ENCODE assay signal across 8 mouse cellular contexts in the genomic region with DNA sequence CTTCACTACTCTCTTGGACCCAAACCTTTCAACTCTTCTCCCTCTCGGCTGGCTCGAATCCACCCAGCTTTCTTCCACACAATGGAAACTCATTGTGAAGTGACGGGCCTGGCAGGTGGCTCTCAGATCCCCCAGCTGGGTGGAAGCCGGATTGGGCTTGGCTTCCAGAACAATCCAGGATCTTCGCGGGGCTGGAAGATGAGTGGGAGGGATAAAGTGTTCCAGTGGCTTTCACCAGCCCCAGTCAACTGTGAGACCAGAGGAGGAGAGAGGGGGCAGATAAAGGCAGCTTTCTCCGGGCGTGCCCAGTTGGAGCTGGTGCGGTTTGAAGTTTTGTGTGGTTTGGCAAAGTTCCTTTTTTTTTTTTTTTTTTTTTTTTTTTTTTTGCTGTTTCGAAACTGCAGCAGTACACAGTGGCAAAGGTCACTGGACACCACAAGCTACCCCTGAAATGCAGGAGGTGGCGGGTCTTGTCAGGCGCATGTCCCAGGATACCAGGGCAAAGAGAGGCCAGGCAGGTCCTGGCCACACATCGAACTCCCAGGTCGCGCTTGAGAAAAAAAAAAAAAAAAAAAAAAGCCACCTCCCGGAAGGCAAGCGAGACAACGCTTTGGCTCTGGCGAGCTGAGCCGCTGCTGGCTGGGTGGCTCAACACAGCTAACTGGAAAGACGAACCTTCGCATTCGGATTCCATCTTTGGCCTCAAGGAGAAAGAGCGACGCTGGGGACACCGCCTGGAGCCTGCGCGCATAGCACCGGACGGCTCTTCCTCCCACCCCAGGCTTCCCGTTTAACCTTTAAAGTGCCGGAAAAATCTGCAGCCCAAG.
DNase-seq lines count a peak whose midpoint lies in the region; ATAC-seq and TF ChIP-seq lines count a peak whose summit lies in the region.

No protein-coding gene starts in this region.

- no peaks in the 10 kb centered on the region for H3K9me3 ChIP-seq in embryonic facial prominence, embryonic 15.5 days (replicated peaks)
- H3K9me3 ChIP-seq in liver, embryonic 12.5 days (replicated peaks), result no peaks in the 10 kb centered on the region

- no peak overlapping the region for H3ac ChIP-seq in myocyte (ENCODE audit: control insufficient read depth, insufficient read length)

- no peaks in the 10 kb centered on the region; the same call in 1 of the 2 replicates for H3K27me3 ChIP-seq in embryonic facial prominence, embryonic 15.5 days
- H3K27me3 ChIP-seq in liver, embryonic 12.5 days (replicated peaks), result peaks cover 19% of the 10 kb centered on the region
- no peaks in the 10 kb centered on the region for H3K27me3 ChIP-seq in myocyte (ENCODE audit: control insufficient read depth, insufficient read depth, insufficient read length)
- H3K27me3 ChIP-seq in testis, adult 2 months (ENCODE audit: control insufficient read depth, insufficient read depth, low read length), result no peaks in the 10 kb centered on the region

- TF ChIP-seq CTCF in testis, adult 2 months (IDR thresholded peaks at IDR 0.05; ENCODE audit: control insufficient read depth, insufficient read depth, insufficient replicate concordance, low read depth, low read length), result peak; percentile 12; the same call in 1 of the 2 replicates

- no peak for TF ChIP-seq POLR2A in myocyte (IDR thresholded peaks at IDR 0.05; ENCODE audit: insufficient read length, low read depth)
- no peak for TF ChIP-seq POLR2A in testis, adult 2 months (IDR thresholded peaks at IDR 0.05; ENCODE audit: control insufficient read depth, low read depth, low read length)

- H3K79me2 ChIP-seq in myocyte (ENCODE audit: control insufficient read depth, insufficient read depth), result no peaks in the 10 kb centered on the region

- H3K4me2 ChIP-seq in embryonic facial prominence, embryonic 15.5 days (replicated peaks), result peak overlapping the region; percentile 58
- peak overlapping the region; percentile 60 for H3K4me2 ChIP-seq in liver, embryonic 12.5 days
- peak overlapping the region; percentile 73 for H3K4me2 ChIP-seq in myocyte (ENCODE audit: low read depth)

- DNase-seq in adrenal gland, postnatal 36 days, result peak; percentile 59 to 73
- peak; percentile 64 to 65 for DNase-seq in heart, adult 9 months (ENCODE audit: low spot score in 2 of 2)
- peak; percentile 53 to 60 for DNase-seq in kidney, adult 8-10 months

- no peak overlapping the region for H3K9ac ChIP-seq in embryonic facial prominence, embryonic 15.5 days
- peak overlapping the region; percentile 17 for H3K9ac ChIP-seq in liver, embryonic 12.5 days

- 13% methylated on average over 29 of the region's 32 CpGs for WGBS in embryonic facial prominence, embryonic 15.5 days
- 10% methylated on average over 30 of the region's 32 CpGs for WGBS in liver, embryonic 12.5 days (ENCODE audit: insufficient replicate concordance)

- peak; percentile 91 for ATAC-seq in CD4-positive, CD25-positive, alpha-beta regulatory T cell, adult 4 months
- peak; percentile 75; the same call in 1 of the 2 replicates for ATAC-seq in embryonic facial prominence, embryonic 15.5 days (ENCODE audit: insufficient number of reproducible peaks, low FRiP score, low TSS enrichment, low read depth)
- ATAC-seq in liver, embryonic 12.5 days, result peak; percentile 73

- peak overlapping the region; percentile 37 for H3K4me3 ChIP-seq in embryonic facial prominence, embryonic 15.5 days (replicated peaks)
- H3K4me3 ChIP-seq in liver, embryonic 12.5 days, result peak overlapping the region; percentile 41
- H3K4me3 ChIP-seq in myocyte, result peak overlapping the region; percentile 26
- H3K4me3 ChIP-seq in testis, adult 2 months (ENCODE audit: control insufficient read depth, low read depth, low read length), result peak overlapping the region; percentile 51

- no peaks in the 10 kb centered on the region for H3K36me3 ChIP-seq in embryonic facial prominence, embryonic 15.5 days
- no peaks in the 10 kb centered on the region for H3K36me3 ChIP-seq in liver, embryonic 12.5 days
- no peaks in the 10 kb centered on the region for H3K36me3 ChIP-seq in myocyte (ENCODE audit: control insufficient read depth, insufficient read depth)
- H3K36me3 ChIP-seq in testis, adult 2 months (ENCODE audit: control insufficient read depth, insufficient read depth, low read length), result no peaks in the 10 kb centered on the region

- no peak overlapping the region for H3K27ac ChIP-seq in embryonic facial prominence, embryonic 15.5 days (replicated peaks)
- no peak overlapping the region for H3K27ac ChIP-seq in liver, embryonic 12.5 days
- no peak overlapping the region for H3K27ac ChIP-seq in testis, adult 2 months (ENCODE audit: control insufficient read depth, insufficient read depth, low read depth, low read length)

- H3K4me1 ChIP-seq in embryonic facial prominence, embryonic 15.5 days, result no peaks in the 10 kb centered on the region
- H3K4me1 ChIP-seq in liver, embryonic 12.5 days, result peaks cover 5% of the 10 kb centered on the region; the same call in 1 of the 2 replicates
- H3K4me1 ChIP-seq in testis, adult 2 months (ENCODE audit: control insufficient read depth, insufficient read depth, low read length), result peaks cover 5% of the 10 kb centered on the region

TF ChIP-seq in myocyte, 11 proteins besides CTCF, POLR2A, EP300 and RAD21:
- TF ChIP-seq USF1 (IDR thresholded peaks at IDR 0.05; ENCODE audit: low read depth) (no peak), MYOD1 (IDR thresholded peaks at IDR 0.05; ENCODE audit: control insufficient read depth in 1 of 3, insufficient read length in 2 of 3, low read depth in 2 of 3) (peak in 2 of 3 experiments; percentile 64 to 69), SRF (IDR thresholded peaks at IDR 0.05; ENCODE audit: control insufficient read depth, insufficient read length, low read depth) (no peak), MYOG (IDR thresholded peaks at IDR 0.05; ENCODE audit: control insufficient read depth in 1 of 3, insufficient read depth in 1 of 3, insufficient read length in 2 of 3, low read depth in 2 of 3) (no peak), CEBPB (IDR thresholded peaks at IDR 0.05; ENCODE audit: insufficient read depth, poor library complexity, severe bottlenecking) (0 out of 2 replicates have a peak, but pooled peaks have one; percentile 11), TCF12 (IDR thresholded peaks at IDR 0.05; ENCODE audit: insufficient read depth, poor library complexity, severe bottlenecking) (no peak), TCF3 (IDR thresholded peaks at IDR 0.05; ENCODE audit: insufficient read length, low read depth) (no peak), REST (IDR thresholded peaks at IDR 0.05; ENCODE audit: insufficient read depth, insufficient read length) (no peak), E2F4 (IDR thresholded peaks at IDR 0.05; ENCODE audit: insufficient read depth) (no peak), MAX (IDR thresholded peaks at IDR 0.05; ENCODE audit: low read depth) (no peak), POLR2AphosphoS2 (IDR thresholded peaks at IDR 0.05; ENCODE audit: insufficient read length, low read depth) (no peak)
